Mouse (Mus musculus): Measurements from ENCODE around the gene Galnt9. TPM values are rescaled to one million over a fixed set of nuclear protein-coding genes. Genes with fewer than 3 reads are reported as not detected.

Galnt9 gene
- polyA plus RNA-seq, 1 experiment: not detected

GRCm38 (mm10) chr5:110589833-110590232 lies 45.7 kb downstream of the Galnt9 start:
- H3K4me3 ChIP-seq (ENCODE audit: insufficient read depth, low read depth, low read length): no peak overlapping the region
- H3K4me1 ChIP-seq (ENCODE audit: control insufficient read depth, insufficient read depth, insufficient read length, low read length): no peaks in the 10 kb centered on the region
- H3K27ac ChIP-seq (replicated peaks; ENCODE audit: low read depth, low read length): no peak overlapping the region

- no peak overlapping the region for H3K27ac ChIP-seq (replicated peaks; ENCODE audit: low read depth, low read length)
- H3K4me1 ChIP-seq (ENCODE audit: control insufficient read depth, insufficient read depth, insufficient read length, low read length): no peaks in the 10 kb centered on the region
Measured at GRCm38 (mm10) chr5:110594465-110594864, 50.3 kb downstream of the Galnt9 start.

GRCm38 (mm10) chr5:110595341-110595740 lies 51.2 kb downstream of the Galnt9 start:
- Histone ChIP-seq H3K27ac (replicated peaks; ENCODE audit: low read depth, low read length) (no peak overlapping the region), H3K4me3 (ENCODE audit: insufficient read depth, low read depth, low read length) (no peak overlapping the region), H3K4me1 (ENCODE audit: control insufficient read depth, insufficient read depth, insufficient read length, low read length) (no peaks in the 10 kb centered on the region)

More at GRCm38 (mm10) chr5:110594465-110594864, 50.3 kb downstream of the Galnt9 start:
- no peak overlapping the region for H3K4me3 ChIP-seq (ENCODE audit: insufficient read depth, low read depth, low read length)

GRCm38 (mm10) chr5:110596086-110596780 lies 52.1 kb downstream of the Galnt9 start:
- H3K4me3 ChIP-seq (ENCODE audit: insufficient read depth, low read depth, low read length): no peak overlapping the region
- no peaks in the 10 kb centered on the region for H3K4me1 ChIP-seq (ENCODE audit: control insufficient read depth, insufficient read depth, insufficient read length, low read length)
- no peak overlapping the region for H3K27ac ChIP-seq (replicated peaks; ENCODE audit: low read depth, low read length)

- H3K4me3 ChIP-seq (ENCODE audit: insufficient read depth, low read depth, low read length): no peak overlapping the region
- H3K4me1 ChIP-seq (ENCODE audit: control insufficient read depth, insufficient read depth, insufficient read length, low read length): no peaks in the 10 kb centered on the region
- H3K27ac ChIP-seq (replicated peaks; ENCODE audit: low read depth, low read length): no peak overlapping the region
Measured at GRCm38 (mm10) chr5:110597502-110597901, 53.3 kb downstream of the Galnt9 start.

- H3K4me3 ChIP-seq (ENCODE audit: insufficient read depth, low read depth, low read length): no peak overlapping the region
- no peak overlapping the region for H3K27ac ChIP-seq (replicated peaks; ENCODE audit: low read depth, low read length)
- H3K4me1 ChIP-seq (ENCODE audit: control insufficient read depth, insufficient read depth, insufficient read length, low read length): 0 out of 2 replicates have a peak, but pooled peaks cover 3% of the 10 kb centered on the region
Measured at GRCm38 (mm10) chr5:110598298-110599095, 54.3 kb downstream of the Galnt9 start.

GRCm38 (mm10) chr5:110603016-110603685 lies 59.0 kb downstream of the Galnt9 start:
- Histone ChIP-seq H3K4me1 (ENCODE audit: control insufficient read depth, insufficient read depth, insufficient read length, low read length) (peaks cover 3% of the 10 kb centered on the region; the same call in 1 of the 2 replicates), H3K4me3 (ENCODE audit: insufficient read depth, low read depth, low read length) (no peak overlapping the region), H3K27ac (replicated peaks; ENCODE audit: low read depth, low read length) (no peak overlapping the region)

- Histone ChIP-seq H3K4me1 (ENCODE audit: control insufficient read depth, insufficient read depth, insufficient read length, low read length) (peaks cover 3% of the 10 kb centered on the region; the same call in 1 of the 2 replicates), H3K4me3 (ENCODE audit: insufficient read depth, low read depth, low read length) (no peak overlapping the region), H3K27ac (replicated peaks; ENCODE audit: low read depth, low read length) (no peak overlapping the region)
Measured at GRCm38 (mm10) chr5:110604311-110604710, 60.2 kb downstream of the Galnt9 start.

GRCm38 (mm10) chr5:110605531-110606221 lies 61.5 kb downstream of the Galnt9 start:
- Histone ChIP-seq H3K27ac (replicated peaks; ENCODE audit: low read depth, low read length) (no peak overlapping the region), H3K4me1 (ENCODE audit: control insufficient read depth, insufficient read depth, insufficient read length, low read length) (peaks cover 3% of the 10 kb centered on the region; the same call in 1 of the 2 replicates), H3K4me3 (ENCODE audit: insufficient read depth, low read depth, low read length) (no peak overlapping the region)

GRCm38 (mm10) chr5:110607767-110608166 lies 63.6 kb downstream of the Galnt9 start:
- Histone ChIP-seq H3K27ac (replicated peaks; ENCODE audit: low read depth, low read length) (no peak overlapping the region), H3K4me3 (ENCODE audit: insufficient read depth, low read depth, low read length) (no peak overlapping the region), H3K4me1 (ENCODE audit: control insufficient read depth, insufficient read depth, insufficient read length, low read length) (peaks cover 1% of the 10 kb centered on the region; the same call in 1 of the 2 replicates)

GRCm38 (mm10) chr5:110608336-110608735 lies 64.2 kb downstream of the Galnt9 start:
- Histone ChIP-seq H3K4me3 (ENCODE audit: insufficient read depth, low read depth, low read length) (no peak overlapping the region), H3K4me1 (ENCODE audit: control insufficient read depth, insufficient read depth, insufficient read length, low read length) (no peaks in the 10 kb centered on the region; the same call in 1 of the 2 replicates), H3K27ac (replicated peaks; ENCODE audit: low read depth, low read length) (no peak overlapping the region)

GRCm38 (mm10) chr5:110608941-110609340 lies 64.8 kb downstream of the Galnt9 start:
- no peak overlapping the region for H3K27ac ChIP-seq (replicated peaks; ENCODE audit: low read depth, low read length)
- no peak overlapping the region for H3K4me3 ChIP-seq (ENCODE audit: insufficient read depth, low read depth, low read length)
- H3K4me1 ChIP-seq (ENCODE audit: control insufficient read depth, insufficient read depth, insufficient read length, low read length): no peaks in the 10 kb centered on the region; the same call in 1 of the 2 replicates

GRCm38 (mm10) chr5:110609425-110609824 lies 65.3 kb downstream of the Galnt9 start:
- Histone ChIP-seq H3K27ac (replicated peaks; ENCODE audit: low read depth, low read length) (no peak overlapping the region), H3K4me1 (ENCODE audit: control insufficient read depth, insufficient read depth, insufficient read length, low read length) (no peaks in the 10 kb centered on the region; the same call in 1 of the 2 replicates), H3K4me3 (ENCODE audit: insufficient read depth, low read depth, low read length) (no peak overlapping the region)

- Histone ChIP-seq H3K27ac (replicated peaks; ENCODE audit: low read depth, low read length) (no peak overlapping the region), H3K4me1 (ENCODE audit: control insufficient read depth, insufficient read depth, insufficient read length, low read length) (no peaks in the 10 kb centered on the region; the same call in 1 of the 2 replicates), H3K4me3 (ENCODE audit: insufficient read depth, low read depth, low read length) (no peak overlapping the region)
Measured at GRCm38 (mm10) chr5:110609868-110610267, 65.7 kb downstream of the Galnt9 start.
